Mouse (Mus musculus): Measurements from ENCODE around the gene Hlcs. TPM values are rescaled to one million over a fixed set of nuclear protein-coding genes. Genes with fewer than 3 reads are reported as not detected.

Gene Hlcs
- polyA plus RNA-seq, 2 experiments, result 1.3 to 1.7 TPM

- Histone ChIP-seq H3K4me1 (replicated peaks; ENCODE audit: control insufficient read depth in 2 of 2, insufficient read depth in 2 of 2, low read length in 1 of 2) (no peaks in the 10 kb centered on the region), H3K4me3 (ENCODE audit: insufficient read depth in 1 of 2, low read depth in 2 of 2, low read length in 2 of 2) (no peak overlapping the region), H3K9ac (replicated peaks) (no peak overlapping the region), H3K27ac (no peak overlapping the region), H3K36me3 (replicated peaks; ENCODE audit: control insufficient read depth, insufficient read depth, low read depth) (no peaks in the 10 kb centered on the region), H3K4me2 (ENCODE audit: low read depth) (no peak overlapping the region), H3K27me3 (ENCODE audit: control insufficient read depth, insufficient read depth, low read length) (peaks cover 99% of the 10 kb centered on the region), H3K9me3 (ENCODE audit: control insufficient read depth, low read length) (no peaks in the 10 kb centered on the region)
- TF ChIP-seq EP300 (IDR thresholded peaks at IDR 0.05; ENCODE audit: low read depth), result no peak
- 2% methylated on average over 52 of the region's 57 CpGs for WGBS (ENCODE audit: insufficient replicate concordance)
- DNase-seq (ENCODE audit: low read depth in 3 of 3, low spot score in 3 of 3) (no peak), ATAC-seq (ENCODE audit: insufficient read depth) (no peak)
Observed at GRCm38 (mm10) chr16:94085603-94086285, 227.6 kb downstream of the Hlcs start.

- Histone ChIP-seq H3K36me3 (replicated peaks; ENCODE audit: control insufficient read depth, insufficient read depth, low read depth) (no peaks in the 10 kb centered on the region), H3K4me3 (ENCODE audit: insufficient read depth in 1 of 2, low read depth in 2 of 2, low read length in 2 of 2) (0 out of 4 replicates have a peak within 1 kb of the TSS, but pooled peaks of 1 of the 2 experiments have one; percentile 6), H3K27ac (no peak within 1 kb of the TSS), H3K27me3 (ENCODE audit: control insufficient read depth, insufficient read depth, low read length) (peaks cover 99% of the 10 kb centered on the region), H3K9me3 (ENCODE audit: control insufficient read depth, low read length) (no peaks in the 10 kb centered on the region), H3K4me2 (ENCODE audit: low read depth) (peak within 1 kb of the TSS; percentile 9; the same call in 1 of the 2 replicates), H3K4me1 (replicated peaks; ENCODE audit: control insufficient read depth in 2 of 2, insufficient read depth in 2 of 2, low read length in 1 of 2) (no peaks in the 10 kb centered on the region), H3K9ac (replicated peaks) (no peak within 1 kb of the TSS)
- DNase-seq (ENCODE audit: low read depth in 3 of 3, low spot score in 3 of 3) (no peak), ATAC-seq (ENCODE audit: insufficient read depth) (no peak)
- 1% methylated on average over 83 of the region's 96 CpGs for WGBS (ENCODE audit: insufficient replicate concordance)
- TF ChIP-seq EP300 (IDR thresholded peaks at IDR 0.05; ENCODE audit: low read depth) (no peak), CTCF (IDR thresholded peaks at IDR 0.05; ENCODE audit: low read depth) (no peak)
Observed at GRCm38 (mm10) chr16:94084711-94085602, 228.4 kb downstream of the Hlcs start, which contains the start of gene Sim2. TSS of gene Sim2 (plus strand) at chr16:94084931.

- peaks cover 99% of the 10 kb centered on the region for H3K27me3 ChIP-seq (ENCODE audit: control insufficient read depth, insufficient read depth, low read length)
- no peak for DNase-seq (ENCODE audit: low read depth in 3 of 3, low spot score in 3 of 3)
- H3K9me3 ChIP-seq (ENCODE audit: control insufficient read depth, low read length), result no peaks in the 10 kb centered on the region
- no peak for ATAC-seq (ENCODE audit: insufficient read depth)
- H3K4me1 ChIP-seq (replicated peaks; ENCODE audit: control insufficient read depth in 2 of 2, insufficient read depth in 2 of 2, low read length in 1 of 2), result no peaks in the 10 kb centered on the region
- no peaks in the 10 kb centered on the region for H3K36me3 ChIP-seq (replicated peaks; ENCODE audit: control insufficient read depth, insufficient read depth, low read depth)
- H3K27ac ChIP-seq, result no peak overlapping the region
- no peak overlapping the region for H3K9ac ChIP-seq (replicated peaks)
- TF ChIP-seq EP300 (IDR thresholded peaks at IDR 0.05; ENCODE audit: low read depth) (no peak), CTCF (IDR thresholded peaks at IDR 0.05; ENCODE audit: low read depth) (no peak)
- no peak overlapping the region for H3K4me2 ChIP-seq (ENCODE audit: low read depth)
- 1% methylated on average over 41 of the region's 41 CpGs for WGBS (ENCODE audit: insufficient replicate concordance)
- no peak overlapping the region for H3K4me3 ChIP-seq (ENCODE audit: insufficient read depth in 1 of 2, low read depth in 2 of 2, low read length in 2 of 2)
Observed at GRCm38 (mm10) chr16:94083848-94084525, 229.4 kb downstream of the Hlcs start.

GRCm38 (mm10) chr16:94082960-94083847 lies 230.2 kb downstream of the Hlcs start:
- Histone ChIP-seq H3K27me3 (ENCODE audit: control insufficient read depth, insufficient read depth, low read length) (peaks cover 97% of the 10 kb centered on the region), H3K36me3 (replicated peaks; ENCODE audit: control insufficient read depth, insufficient read depth, low read depth) (no peaks in the 10 kb centered on the region), H3K4me2 (ENCODE audit: low read depth) (no peak overlapping the region), H3K4me1 (replicated peaks; ENCODE audit: control insufficient read depth in 2 of 2, insufficient read depth in 2 of 2, low read length in 1 of 2) (no peaks in the 10 kb centered on the region), H3K9ac (replicated peaks) (no peak overlapping the region), H3K9me3 (ENCODE audit: control insufficient read depth, low read length) (no peaks in the 10 kb centered on the region), H3K4me3 (ENCODE audit: insufficient read depth in 1 of 2, low read depth in 2 of 2, low read length in 2 of 2) (no peak overlapping the region), H3K27ac (no peak overlapping the region)
- TF ChIP-seq CTCF (IDR thresholded peaks at IDR 0.05; ENCODE audit: low read depth) (no peak), EP300 (IDR thresholded peaks at IDR 0.05; ENCODE audit: low read depth) (no peak)
- 2% methylated on average over 45 of the region's 46 CpGs for WGBS (ENCODE audit: insufficient replicate concordance)
- ATAC-seq (ENCODE audit: insufficient read depth) (no peak), DNase-seq (ENCODE audit: low read depth in 3 of 3, low spot score in 3 of 3) (no peak)
